Mouse (Mus musculus): Measurements from ENCODE around the gene Gm42669. TPM values are rescaled to one million over a fixed set of nuclear protein-coding genes. Genes with fewer than 3 reads are reported as not detected.

The Gm42669 gene
- polyA plus RNA-seq, 1 experiment from 2014 or later, result 0.36 TPM

DNA sequence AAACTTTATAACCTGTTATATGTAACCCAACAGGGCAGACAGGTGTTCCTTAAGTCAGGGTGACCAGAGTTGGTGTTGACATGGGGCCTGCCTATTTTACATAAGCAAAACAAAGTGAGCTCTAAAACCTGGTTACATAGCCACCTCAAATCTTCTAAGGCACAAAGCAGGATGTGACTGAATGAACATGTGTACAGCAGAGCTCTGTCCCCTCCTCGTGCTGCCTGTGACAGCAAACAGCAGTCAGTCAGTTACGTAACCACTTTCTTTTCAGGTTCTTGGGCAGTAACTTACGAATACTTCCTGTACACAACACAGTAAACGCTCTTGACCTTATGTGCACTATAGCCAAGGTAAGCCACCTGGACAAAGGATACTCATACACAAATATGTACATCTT lies 38.5 kb downstream of the Gm42669 start:
- no peak overlapping the region for H3K27ac ChIP-seq (ENCODE audit: low read length)

DNA sequence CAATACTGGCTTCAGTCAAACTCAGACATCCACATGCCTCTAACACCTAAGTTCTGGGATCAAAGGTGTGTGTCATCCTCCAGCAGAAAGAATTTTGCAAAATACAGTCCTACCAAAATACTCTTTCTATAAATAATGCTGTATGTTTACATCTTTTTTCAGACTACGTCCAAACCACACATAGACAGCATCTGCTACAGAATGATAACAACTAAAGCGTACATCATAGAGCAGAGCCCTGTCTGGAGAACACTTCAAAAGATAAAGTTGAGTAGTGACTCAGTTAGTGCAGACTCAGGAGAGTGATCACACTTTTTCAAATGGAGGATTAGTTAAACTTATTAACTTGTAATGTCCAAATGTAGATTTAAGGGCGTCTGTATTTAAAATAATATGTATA lies 40.5 kb downstream of the Gm42669 start:
- no peak overlapping the region for H3K27ac ChIP-seq (ENCODE audit: low read length)
- H3K4me2 ChIP-seq (ENCODE audit: low read depth, low read length), result no peak overlapping the region
- no peaks in the 10 kb centered on the region for H3K36me3 ChIP-seq (ENCODE audit: control insufficient read depth, insufficient read depth, low read length)
- H3K27me3 ChIP-seq (ENCODE audit: control insufficient read depth, insufficient read depth, low read depth, low read length), result no peaks in the 10 kb centered on the region
- no peaks in the 10 kb centered on the region for H3K4me1 ChIP-seq (replicated peaks; ENCODE audit: control insufficient read depth, insufficient read depth, low read length)
- no peak overlapping the region for H3K9ac ChIP-seq (ENCODE audit: low read length)
- no peak for ATAC-seq (ENCODE audit: low read depth)
- no peaks in the 10 kb centered on the region for H3K9me3 ChIP-seq (ENCODE audit: control insufficient read depth, low read length)
- 63% methylated on average over 3 of the region's 3 CpGs for WGBS
- no peak overlapping the region for H3K4me3 ChIP-seq (ENCODE audit: low read length)

More for the DNA sequence above, 38.5 kb downstream of the Gm42669 start:
- H3K9me3 ChIP-seq (ENCODE audit: control insufficient read depth, low read length), result no peaks in the 10 kb centered on the region
- no peak overlapping the region for H3K4me3 ChIP-seq (ENCODE audit: low read length)
- ATAC-seq (ENCODE audit: low read depth), result no peak
- no peaks in the 10 kb centered on the region for H3K4me1 ChIP-seq (replicated peaks; ENCODE audit: control insufficient read depth, insufficient read depth, low read length)
- 50% methylated on average over 4 of the region's 4 CpGs for WGBS
- H3K36me3 ChIP-seq (ENCODE audit: control insufficient read depth, insufficient read depth, low read length), result no peaks in the 10 kb centered on the region
- H3K9ac ChIP-seq (ENCODE audit: low read length), result no peak overlapping the region
- H3K27me3 ChIP-seq (ENCODE audit: control insufficient read depth, insufficient read depth, low read depth, low read length), result no peaks in the 10 kb centered on the region
- H3K4me2 ChIP-seq (ENCODE audit: low read depth, low read length), result no peak overlapping the region

DNA sequence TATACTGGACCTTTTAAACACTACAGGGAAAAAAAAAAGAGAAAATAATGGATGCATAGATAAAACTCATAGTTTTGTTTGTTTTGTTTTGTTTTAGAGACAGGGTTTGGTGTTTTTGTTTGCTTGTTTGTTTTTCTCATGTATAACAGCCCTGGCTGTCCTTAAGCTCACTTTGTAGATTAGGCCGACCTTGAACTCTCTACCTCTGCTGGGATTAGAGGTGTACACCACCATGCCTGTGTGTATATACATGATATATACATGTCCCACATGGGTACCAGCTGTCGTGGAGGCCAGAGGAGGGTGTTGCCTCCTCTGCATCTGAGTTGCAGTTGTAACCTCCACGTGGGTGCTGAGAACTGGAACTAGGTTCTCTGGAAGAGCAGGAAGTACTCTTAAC lies 41.0 kb downstream of the Gm42669 start:
- Histone ChIP-seq H3K27me3 (ENCODE audit: control insufficient read depth, insufficient read depth, low read depth, low read length) (no peaks in the 10 kb centered on the region), H3K36me3 (ENCODE audit: control insufficient read depth, insufficient read depth, low read length) (no peaks in the 10 kb centered on the region), H3K27ac (ENCODE audit: low read length) (no peak overlapping the region), H3K4me2 (ENCODE audit: low read depth, low read length) (no peak overlapping the region), H3K4me1 (replicated peaks; ENCODE audit: control insufficient read depth, insufficient read depth, low read length) (no peaks in the 10 kb centered on the region), H3K9me3 (ENCODE audit: control insufficient read depth, low read length) (no peaks in the 10 kb centered on the region), H3K9ac (ENCODE audit: low read length) (no peak overlapping the region), H3K4me3 (ENCODE audit: low read length) (no peak overlapping the region)
- 73% methylated on average over 3 of the region's 3 CpGs for WGBS
- ATAC-seq (ENCODE audit: low read depth), result no peak

DNA sequence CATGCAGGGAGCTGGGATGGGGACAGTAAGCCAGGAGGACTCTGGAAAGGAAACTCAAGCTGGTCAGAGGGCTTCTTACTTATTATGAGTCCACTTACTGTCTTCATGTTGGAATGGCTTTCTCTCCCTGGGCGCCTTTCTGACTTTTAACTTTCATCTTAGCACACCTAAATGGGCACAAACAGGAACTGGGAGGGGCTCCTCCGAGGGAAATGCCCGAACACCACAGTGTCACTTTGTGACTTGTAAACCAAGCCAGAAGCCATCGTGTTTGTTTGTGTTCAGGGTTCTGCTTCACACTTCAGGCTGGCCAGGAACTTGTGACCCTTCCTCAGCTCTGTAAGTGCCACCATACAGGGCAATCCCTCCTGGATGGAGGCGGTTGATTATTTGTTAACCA lies 46.9 kb downstream of the Gm42669 start:
- no peaks in the 10 kb centered on the region for H3K4me1 ChIP-seq (replicated peaks; ENCODE audit: control insufficient read depth, insufficient read depth, low read length)
- H3K36me3 ChIP-seq (ENCODE audit: control insufficient read depth, insufficient read depth, low read length), result peaks cover 4% of the 10 kb centered on the region
- no peak overlapping the region for H3K9ac ChIP-seq (ENCODE audit: low read length)
- H3K9me3 ChIP-seq (ENCODE audit: control insufficient read depth, low read length), result no peaks in the 10 kb centered on the region
- WGBS, result 59% methylated on average over 5 of the region's 5 CpGs
- no peak for ATAC-seq (ENCODE audit: low read depth)
- H3K4me3 ChIP-seq (ENCODE audit: low read length), result no peak overlapping the region
- no peak overlapping the region for H3K27ac ChIP-seq (ENCODE audit: low read length)
- no peaks in the 10 kb centered on the region for H3K27me3 ChIP-seq (ENCODE audit: control insufficient read depth, insufficient read depth, low read depth, low read length)
- no peak overlapping the region for H3K4me2 ChIP-seq (ENCODE audit: low read depth, low read length)

GRCm38 (mm10) chr5:107556969-107557368 lies 49.5 kb downstream of the Gm42669 start:
- 54% methylated on average over 3 of the region's 3 CpGs for WGBS

GRCm38 (mm10) chr5:107569148-107569547 lies 61.7 kb downstream of the Gm42669 start:
- Histone ChIP-seq H3K27me3 (ENCODE audit: control insufficient read depth, insufficient read depth, low read depth, low read length) (no peaks in the 10 kb centered on the region), H3K4me3 (ENCODE audit: low read length) (no peak overlapping the region), H3K4me1 (replicated peaks; ENCODE audit: control insufficient read depth, insufficient read depth, low read length) (no peaks in the 10 kb centered on the region), H3K9ac (ENCODE audit: low read length) (no peak overlapping the region), H3K27ac (ENCODE audit: low read length) (no peak overlapping the region), H3K36me3 (ENCODE audit: control insufficient read depth, insufficient read depth, low read length) (peaks cover 16% of the 10 kb centered on the region), H3K9me3 (ENCODE audit: control insufficient read depth, low read length) (no peaks in the 10 kb centered on the region), H3K4me2 (ENCODE audit: low read depth, low read length) (no peak overlapping the region)
- WGBS, result 93% methylated on average over 9 of the region's 9 CpGs
- ATAC-seq (ENCODE audit: low read depth), result no peak

More at GRCm38 (mm10) chr5:107556969-107557368, 49.5 kb downstream of the Gm42669 start:
- no peak overlapping the region for H3K27ac ChIP-seq (ENCODE audit: low read length)
- H3K27me3 ChIP-seq (ENCODE audit: control insufficient read depth, insufficient read depth, low read depth, low read length), result no peaks in the 10 kb centered on the region
- no peak overlapping the region for H3K9ac ChIP-seq (ENCODE audit: low read length)
- no peak for ATAC-seq (ENCODE audit: low read depth)
- H3K4me3 ChIP-seq (ENCODE audit: low read length), result no peak overlapping the region
- H3K9me3 ChIP-seq (ENCODE audit: control insufficient read depth, low read length), result no peaks in the 10 kb centered on the region
- no peaks in the 10 kb centered on the region for H3K4me1 ChIP-seq (replicated peaks; ENCODE audit: control insufficient read depth, insufficient read depth, low read length)
- H3K4me2 ChIP-seq (ENCODE audit: low read depth, low read length), result no peak overlapping the region
- H3K36me3 ChIP-seq (ENCODE audit: control insufficient read depth, insufficient read depth, low read length), result peaks cover 11% of the 10 kb centered on the region

- Histone ChIP-seq H3K4me3 (ENCODE audit: low read length) (peak within 1 kb of the TSS; percentile 84), H3K27ac (ENCODE audit: low read length) (peak within 1 kb of the TSS; percentile 86), H3K36me3 (ENCODE audit: control insufficient read depth, insufficient read depth, low read length) (peaks cover 7% of the 10 kb centered on the region), H3K4me2 (ENCODE audit: low read depth, low read length) (peak within 1 kb of the TSS; percentile 87), H3K9me3 (ENCODE audit: control insufficient read depth, low read length) (no peaks in the 10 kb centered on the region), H3K4me1 (replicated peaks; ENCODE audit: control insufficient read depth, insufficient read depth, low read length) (peaks cover 8% of the 10 kb centered on the region; the same call in 1 of the 2 replicates), H3K27me3 (ENCODE audit: control insufficient read depth, insufficient read depth, low read depth, low read length) (no peaks in the 10 kb centered on the region), H3K9ac (ENCODE audit: low read length) (peak within 1 kb of the TSS; percentile 80)
- peak; percentile 97 for ATAC-seq (ENCODE audit: low read depth)
- under 1% methylated on average over 55 of the region's 64 CpGs for WGBS
These were observed 90.1 kb downstream of the Gm42669 start, which contains the start of the genes Rpap2 and Glmn for GRCm38 (mm10) chr5:107597301-107598077. Rpap2 (plus strand) TSS chr5:107597373. Glmn (minus strand) TSS chr5:107597888.

GRCm38 (mm10) chr5:107598380-107598779 lies 91.0 kb downstream of the Gm42669 start:
- WGBS, result 16% methylated on average over 4 of the region's 4 CpGs
- ATAC-seq (ENCODE audit: low read depth), result no peak
- Histone ChIP-seq H3K9me3 (ENCODE audit: control insufficient read depth, low read length) (no peaks in the 10 kb centered on the region), H3K4me3 (ENCODE audit: low read length) (peak overlapping the region; percentile 84), H3K9ac (ENCODE audit: low read length) (peak overlapping the region; percentile 80), H3K4me1 (replicated peaks; ENCODE audit: control insufficient read depth, insufficient read depth, low read length) (peaks cover 8% of the 10 kb centered on the region; the same call in 1 of the 2 replicates), H3K36me3 (ENCODE audit: control insufficient read depth, insufficient read depth, low read length) (peaks cover 10% of the 10 kb centered on the region), H3K27me3 (ENCODE audit: control insufficient read depth, insufficient read depth, low read depth, low read length) (no peaks in the 10 kb centered on the region), H3K27ac (ENCODE audit: low read length) (peak overlapping the region; percentile 86; the same call in 1 of the 2 replicates), H3K4me2 (ENCODE audit: low read depth, low read length) (peak overlapping the region; percentile 87)

- H3K4me3 ChIP-seq (ENCODE audit: low read length), result no peak overlapping the region
- peak; percentile 54 for ATAC-seq (ENCODE audit: low read depth)
- no peaks in the 10 kb centered on the region for H3K9me3 ChIP-seq (ENCODE audit: control insufficient read depth, low read length)
- H3K9ac ChIP-seq (ENCODE audit: low read length), result no peak overlapping the region
- H3K4me2 ChIP-seq (ENCODE audit: low read depth, low read length), result no peak overlapping the region
- H3K4me1 ChIP-seq (replicated peaks; ENCODE audit: control insufficient read depth, insufficient read depth, low read length), result no peaks in the 10 kb centered on the region
- H3K27me3 ChIP-seq (ENCODE audit: control insufficient read depth, insufficient read depth, low read depth, low read length), result no peaks in the 10 kb centered on the region
- 3% methylated on average over 2 of the region's 2 CpGs for WGBS
- no peak overlapping the region for H3K27ac ChIP-seq (ENCODE audit: low read length)
- peaks cover 8% of the 10 kb centered on the region for H3K36me3 ChIP-seq (ENCODE audit: control insufficient read depth, insufficient read depth, low read length)
These were observed 103.8 kb downstream of the Gm42669 start for GRCm38 (mm10) chr5:107611224-107611623.
